Mouse (Mus musculus) heart, postnatal 0 days (tissue): Measurements from ENCODE around the gene Abhd6. TPM values are rescaled to one million over a fixed set of nuclear protein-coding genes. Genes with fewer than 3 reads are reported as not detected.

Experiments used
- ATAC-seq: fragments of 200-750 bp; cut with Nextera tagmentation; 2 replicates; pipeline ENCODE4 v1.8.0; 2017; ENCODE audit warnings: low read depth, moderate number of reproducible peaks, moderate library complexity; ENCODE audit not compliant: insufficient read depth
- DNase-seq: peaks from one replicate; pipeline ENCODE4 v3.0.0-alpha.2; 2016; ENCODE audit warnings: low spot score
- H3K27ac ChIP-seq: fragments of 300-500 bp; sonication (generic); 2 replicates; pipeline ENCODE4 v1.5.1; 2014; ENCODE audit warnings: low read depth, mild to moderate bottlenecking
- H3K27me3 ChIP-seq: fragments of 300-500 bp; sonication (generic); 2 replicates; pipeline ENCODE4 v1.6.1; 2014; ENCODE audit warnings: low read length, mixed read lengths; ENCODE audit not compliant: control insufficient read depth, insufficient read depth
- H3K36me3 ChIP-seq: fragments of 300-500 bp; sonication (generic); replicated peaks from 2 replicates; pipeline ENCODE4 v1.6.1; 2014; ENCODE audit warnings: low read length, mixed read lengths; ENCODE audit not compliant: control insufficient read depth, insufficient read depth
- H3K4me1 ChIP-seq: fragments of 300-500 bp; sonication (generic); 2 replicates; pipeline ENCODE4 v1.6.1; 2014; ENCODE audit warnings: antibody characterized with exemption; ENCODE audit not compliant: control insufficient read depth, insufficient read depth
- H3K4me2 ChIP-seq: fragments of 300-500 bp; sonication (generic); 2 replicates; pipeline ENCODE4 v1.6.1; 2014; ENCODE audit warnings: low read depth, mild to moderate bottlenecking, low read length, moderate library complexity
- H3K4me3 ChIP-seq: fragments of 300-500 bp; sonication (generic); 2 replicates; pipeline ENCODE4 v1.5.1; 2014; ENCODE audit warnings: low read depth, low read length
- H3K9ac ChIP-seq: fragments of 300-500 bp; sonication (generic); replicated peaks from 2 replicates; pipeline ENCODE4 v1.6.1; 2014; ENCODE audit warnings: low read depth, low read length, mixed read lengths
- H3K9me3 ChIP-seq: fragments of 300-500 bp; sonication (generic); replicated peaks from 2 replicates; pipeline ENCODE4 v1.6.1; 2016; ENCODE audit warnings: low read length; ENCODE audit not compliant: control insufficient read depth
- CTCF ChIP-seq: IDR thresholded peaks from 2 replicates; pipeline ENCODE4 v1.5.1; 2016; ENCODE audit warnings: antibody characterized with exemption, control low read depth, low read depth
- EP300 ChIP-seq: IDR thresholded peaks from 2 replicates; pipeline ENCODE4 v1.6.1; 2016; ENCODE audit warnings: antibody characterized with exemption, low read depth
- WGBS: fragments of 180-500 bp; shearing (Covaris S2); extraction: QIAGEN DNeasy Blood & Tissue Kit; methylation state at CpG from one replicate; pipeline ENCODE4 v1.1.7; 2014; 5-methylcytosine and 5-hydroxymethylcytosine counted together
- polyA plus RNA-seq: library from polyadenylated mRNA; unstranded; fragments of >200 nt; fragmentation: Nextera tagmentation; extraction: Ambion mirVana; gene quantifications from 2 replicates; pipeline ENCODE4 v1.2.1, GENCODE M21; 2015
- total RNA-seq: library from RNA; depleted of rRNA; stranded (reverse); fragments of >200 nt; gene quantifications from 2 replicates; pipeline ENCODE4 v1.2.3, GENCODE M21; 2014; ENCODE audit warnings: low replicate concordance

The Abhd6 gene
- total and polyA plus RNA-seq, 2 experiments from 2014 or later: 2.2 to 9.1 TPM

DNA sequence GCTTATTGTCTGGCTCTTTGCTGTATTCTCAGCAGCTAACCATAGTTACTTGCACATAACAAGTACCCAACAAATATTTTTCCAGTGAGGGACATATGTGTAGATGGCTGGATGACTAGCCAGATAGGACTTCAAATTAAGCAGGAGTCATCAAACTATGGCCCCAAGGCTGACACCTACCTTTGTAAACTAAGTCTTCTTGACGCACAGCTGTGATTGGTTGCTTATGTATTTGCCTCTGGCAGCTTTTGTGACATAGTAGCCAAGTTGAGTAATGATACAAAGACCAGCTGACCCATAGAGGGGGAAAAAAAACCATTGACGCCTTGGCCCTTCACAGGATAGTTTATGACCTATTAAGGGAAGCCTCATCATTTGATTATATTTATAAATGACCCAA is 39.4 kb downstream of the Abhd6 start:
- no peaks in the 10 kb centered on the region for H3K27me3 ChIP-seq
- no peaks in the 10 kb centered on the region for H3K9me3 ChIP-seq
- no peak overlapping the region for H3K9ac ChIP-seq
- no peak overlapping the region for H3K4me3 ChIP-seq
- TF ChIP-seq CTCF (no peak), EP300 (no peak)
- ATAC-seq (no peak), DNase-seq (no peak)
- peaks cover 21% of the 10 kb centered on the region for H3K36me3 ChIP-seq
- no peak overlapping the region for H3K27ac ChIP-seq
- H3K4me2 ChIP-seq: no peak overlapping the region
- H3K4me1 ChIP-seq: no peaks in the 10 kb centered on the region
- 83% methylated on average over 2 of the region's 2 CpGs for WGBS

- no peak for ATAC-seq
- peaks cover 21% of the 10 kb centered on the region for H3K36me3 ChIP-seq
- no peak overlapping the region for H3K4me2 ChIP-seq
- no peaks in the 10 kb centered on the region for H3K4me1 ChIP-seq
- H3K9ac ChIP-seq: no peak overlapping the region
- no peak for TF ChIP-seq EP300
- TF ChIP-seq CTCF: no peak
- H3K9me3 ChIP-seq: no peaks in the 10 kb centered on the region
- no peaks in the 10 kb centered on the region for H3K27me3 ChIP-seq
- H3K4me3 ChIP-seq: no peak overlapping the region
- DNase-seq: no peak
- no peak overlapping the region for H3K27ac ChIP-seq
- WGBS: 91% methylated on average over 9 of the region's 9 CpGs
These were observed 39.9 kb downstream of the Abhd6 start for GRCm38 (mm10) chr14:8042577-8042976.

DNA sequence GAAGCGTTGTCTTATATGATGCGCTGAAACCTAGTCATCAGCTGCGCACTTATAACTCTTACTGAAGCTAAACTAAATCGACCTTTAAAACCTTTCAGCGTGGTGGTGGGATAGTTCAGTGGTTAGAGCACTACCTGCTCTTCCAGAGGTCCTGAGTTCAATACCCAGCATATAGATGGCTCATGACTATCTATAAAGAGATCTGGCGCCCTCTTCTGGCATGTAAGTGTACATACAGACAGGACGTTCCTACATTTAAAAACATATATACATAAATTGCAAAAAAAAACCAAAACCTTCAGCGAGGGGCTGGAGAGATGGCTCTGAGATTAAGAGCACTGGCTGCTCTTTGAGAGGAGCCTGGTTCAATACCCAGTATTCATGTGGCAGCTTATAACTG is 41.6 kb downstream of the Abhd6 start:
- H3K9me3 ChIP-seq: no peaks in the 10 kb centered on the region
- no peaks in the 10 kb centered on the region for H3K27me3 ChIP-seq
- no peak overlapping the region for H3K4me3 ChIP-seq
- no peak overlapping the region for H3K4me2 ChIP-seq
- 62% methylated on average over 8 of the region's 8 CpGs for whole genome bisulfite sequencing
- no peaks in the 10 kb centered on the region for H3K4me1 ChIP-seq
- no peak for ATAC-seq
- DNase-seq: no peak
- no peak overlapping the region for H3K9ac ChIP-seq
- H3K36me3 ChIP-seq: peaks cover 29% of the 10 kb centered on the region
- H3K27ac ChIP-seq: no peak overlapping the region
- TF ChIP-seq CTCF: peak; percentile 52
- no peak for TF ChIP-seq EP300

GRCm38 (mm10) chr14:8044786-8045185 is 42.1 kb downstream of the Abhd6 start:
- H3K4me1 ChIP-seq: no peaks in the 10 kb centered on the region
- DNase-seq (no peak), ATAC-seq (no peak)
- TF ChIP-seq CTCF (no peak), EP300 (no peak)
- H3K4me2 ChIP-seq: no peak overlapping the region
- 80% methylated on average over 6 of the region's 6 CpGs for WGBS
- H3K36me3 ChIP-seq: peaks cover 33% of the 10 kb centered on the region
- no peak overlapping the region for H3K4me3 ChIP-seq
- no peak overlapping the region for H3K27ac ChIP-seq
- no peaks in the 10 kb centered on the region for H3K27me3 ChIP-seq
- H3K9ac ChIP-seq: no peak overlapping the region
- H3K9me3 ChIP-seq: no peaks in the 10 kb centered on the region

- H3K4me3 ChIP-seq: no peak overlapping the region
- no peaks in the 10 kb centered on the region for H3K4me1 ChIP-seq
- DNase-seq (no peak), ATAC-seq (no peak)
- TF ChIP-seq CTCF: no peak
- no peak for TF ChIP-seq EP300
- WGBS: 81% methylated on average over 11 of the region's 11 CpGs
- no peak overlapping the region for H3K4me2 ChIP-seq
- H3K27ac ChIP-seq: no peak overlapping the region
- no peaks in the 10 kb centered on the region for H3K27me3 ChIP-seq
- no peaks in the 10 kb centered on the region for H3K9me3 ChIP-seq
- H3K36me3 ChIP-seq: peaks cover 38% of the 10 kb centered on the region
- H3K9ac ChIP-seq: no peak overlapping the region
These were observed 42.6 kb downstream of the Abhd6 start for GRCm38 (mm10) chr14:8045187-8045846.

- Histone ChIP-seq H3K27me3 (no peaks in the 10 kb centered on the region), H3K9ac (no peak overlapping the region), H3K36me3 (peaks cover 41% of the 10 kb centered on the region), H3K4me2 (no peak overlapping the region), H3K4me3 (no peak overlapping the region), H3K4me1 (no peaks in the 10 kb centered on the region), H3K27ac (no peak overlapping the region), H3K9me3 (no peaks in the 10 kb centered on the region)
- DNase-seq (no peak), ATAC-seq (no peak)
- TF ChIP-seq CTCF (no peak), EP300 (no peak)
- WGBS: 90% methylated on average over 6 of the region's 6 CpGs
These were observed 44.1 kb downstream of the Abhd6 start for GRCm38 (mm10) chr14:8046839-8047238.
